ENCODE assay signal across 19 mouse cellular contexts in genomic region chr17:7795584-7795983, GRCm38 (mm10). TPM values are rescaled to one million over a fixed set of nuclear protein-coding genes. Genes with fewer than 3 reads are reported as not detected.
"Had no signal": no experiment of that assay in that cellular context is flagged by ENCODE, and none has a peak within 500 bp of the region (broad histone marks: within the 10 kb centered on the region; RNA-seq: fewer than 3 reads in every experiment).

No protein-coding gene starts in this region.

- H3K4me1 ChIP-seq: midbrain, embryonic 10.5 days; midbrain, embryonic 12.5 days; neural tube, embryonic 13.5 days; neural tube, embryonic 15.5 days had no signal

- H3K36me3 ChIP-seq: midbrain, embryonic 10.5 days; midbrain, embryonic 12.5 days; neural tube, embryonic 13.5 days; neural tube, embryonic 15.5 days had no signal

- H3K27me3 ChIP-seq: midbrain, embryonic 12.5 days; neural tube, embryonic 13.5 days; neural tube, embryonic 15.5 days had no signal

- DNase-seq: lung, adult 18-20 months; midbrain, embryonic 14.5 days; retina, postnatal 1 day; right cerebral cortex, adult 18-20 months; right cerebral cortex, postnatal 25 days; right cerebral cortex, postnatal 4 days; spleen, adult 18-20 months; thymus, adult 18-20 months; thymus, postnatal 14 days; thymus, postnatal 36 days had no signal

- H3K27ac ChIP-seq: liver, embryonic 14.5 days; midbrain, embryonic 10.5 days; midbrain, embryonic 12.5 days; neural tube, embryonic 13.5 days; neural tube, embryonic 15.5 days had no signal

- H3K9me3 ChIP-seq: midbrain, embryonic 10.5 days; midbrain, embryonic 12.5 days; neural tube, embryonic 13.5 days; neural tube, embryonic 15.5 days had no signal

- H3K9ac ChIP-seq: liver, embryonic 14.5 days; midbrain, embryonic 12.5 days; neural tube, embryonic 13.5 days; neural tube, embryonic 15.5 days had no signal

- H3K4me2 ChIP-seq: midbrain, embryonic 12.5 days; neural tube, embryonic 13.5 days; neural tube, embryonic 15.5 days had no signal

- H3K4me3 ChIP-seq: midbrain, embryonic 10.5 days; midbrain, embryonic 12.5 days; myocyte; neural tube, embryonic 13.5 days; neural tube, embryonic 15.5 days had no signal

- ATAC-seq: midbrain, embryonic 16.5 days had no signal

RNA-seq across cellular contexts. Expression of gene Fndc1, which starts 31.5 kb away (rescaled TPM):
- total RNA-seq: megakaryocyte, adult 5-6 weeks; megakaryocyte-erythroid progenitor cell, adult 5-6 weeks had no signal
